Comparison of ENCODE assay signal across 11 mouse cellular contexts in the genomic region with DNA sequence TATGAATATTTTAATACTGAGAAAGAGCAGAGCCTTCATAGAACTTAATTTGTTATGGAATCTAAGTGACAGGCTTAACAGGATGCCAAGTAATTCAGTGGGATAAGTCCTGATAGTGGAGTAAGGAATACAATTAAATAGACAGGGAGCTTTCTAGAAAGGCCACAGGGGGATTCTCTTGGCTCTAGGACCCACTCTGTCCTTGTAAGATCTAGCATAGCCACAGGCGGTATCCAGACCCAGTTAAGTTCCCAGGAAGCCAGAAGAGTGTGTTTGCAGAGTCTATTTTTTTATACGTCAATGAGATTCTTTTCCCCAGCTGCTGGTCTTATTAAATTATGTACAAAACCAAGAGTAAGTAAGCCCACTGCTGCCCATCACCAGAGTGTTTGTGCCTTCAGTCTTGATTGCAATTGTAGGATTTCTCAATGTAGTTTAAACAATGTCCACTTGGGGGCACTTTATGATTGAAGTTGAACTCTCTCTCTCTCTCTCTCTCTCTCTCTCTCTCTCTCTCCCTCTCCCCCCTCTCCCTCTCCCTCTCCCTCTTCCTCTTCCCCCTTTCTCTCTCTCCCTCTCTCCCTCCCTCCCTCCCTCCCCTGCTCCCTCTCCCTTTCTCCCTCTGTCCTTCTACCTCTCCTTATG. TPM values are rescaled to one million over a fixed set of nuclear protein-coding genes. Genes with fewer than 3 reads are reported as not detected.
A peak's percentile ranks its signal among the peaks of the same experiment; 100 is the strongest.
DNase-seq lines count a peak whose midpoint lies in the region; ATAC-seq lines count a peak whose summit lies in the region.
"Had no signal": no experiment of that assay in that cellular context is flagged by ENCODE, and none has a peak within 500 bp of the region (broad histone marks: within the 10 kb centered on the region; RNA-seq: fewer than 3 reads in every experiment).

No protein-coding gene starts in this region.

- H3K27ac ChIP-seq in hindbrain, embryonic 11.5 days (ENCODE audit: low read depth, low read length): no peak overlapping the region
- H3K27ac ChIP-seq in hindbrain, embryonic 10.5 days: no peak overlapping the region
- H3K27ac ChIP-seq in hindbrain, embryonic 14.5 days: no peak overlapping the region

- ATAC-seq in hindbrain, embryonic 11.5 days (ENCODE audit: low FRiP score): 0 out of 2 replicates have a peak, but pooled peaks have one; percentile 25
- peak; percentile 21; the same call in 1 of the 2 replicates for ATAC-seq in hindbrain, embryonic 14.5 days (ENCODE audit: low FRiP score)

- no peaks in the 10 kb centered on the region for H3K4me1 ChIP-seq in hindbrain, embryonic 11.5 days (replicated peaks; ENCODE audit: control insufficient read depth, insufficient read depth, low read length)
- H3K4me1 ChIP-seq in hindbrain, embryonic 10.5 days (replicated peaks): no peaks in the 10 kb centered on the region
- H3K4me1 ChIP-seq in hindbrain, embryonic 14.5 days (replicated peaks; ENCODE audit: control insufficient read depth, insufficient read depth, low read length): no peaks in the 10 kb centered on the region

- no peak overlapping the region for H3K4me3 ChIP-seq in hindbrain, embryonic 11.5 days (ENCODE audit: low read depth, low read length)
- no peak overlapping the region for H3K4me3 ChIP-seq in hindbrain, embryonic 10.5 days
- no peak overlapping the region for H3K4me3 ChIP-seq in hindbrain, embryonic 14.5 days (replicated peaks; ENCODE audit: low read length)

- 72% methylated on average over 2 of the region's 2 CpGs for WGBS in hindbrain, embryonic 11.5 days
- WGBS in hindbrain, embryonic 10.5 days: 63% methylated on average over 2 of the region's 2 CpGs
- 73% methylated on average over 2 of the region's 2 CpGs for WGBS in hindbrain, embryonic 14.5 days

- H3K4me2 ChIP-seq in hindbrain, embryonic 11.5 days (replicated peaks; ENCODE audit: low read depth, low read length): no peak overlapping the region
- no peak overlapping the region for H3K4me2 ChIP-seq in hindbrain, embryonic 14.5 days (replicated peaks)

- no peaks in the 10 kb centered on the region for H3K9me3 ChIP-seq in hindbrain, embryonic 11.5 days (ENCODE audit: control insufficient read depth, low read length)
- no peaks in the 10 kb centered on the region for H3K9me3 ChIP-seq in hindbrain, embryonic 10.5 days
- H3K9me3 ChIP-seq in hindbrain, embryonic 14.5 days (ENCODE audit: control insufficient read depth, low read length): no peaks in the 10 kb centered on the region

- H3K9ac ChIP-seq in hindbrain, embryonic 11.5 days (ENCODE audit: low read depth, low read length): no peak overlapping the region
- H3K9ac ChIP-seq in hindbrain, embryonic 14.5 days: no peak overlapping the region

- H3K36me3 ChIP-seq in hindbrain, embryonic 11.5 days (ENCODE audit: control insufficient read depth, insufficient read depth, low read length): no peaks in the 10 kb centered on the region
- H3K36me3 ChIP-seq in hindbrain, embryonic 10.5 days: no peaks in the 10 kb centered on the region
- H3K36me3 ChIP-seq in hindbrain, embryonic 14.5 days (replicated peaks; ENCODE audit: control insufficient read depth, insufficient read depth): no peaks in the 10 kb centered on the region

- no peaks in the 10 kb centered on the region for H3K27me3 ChIP-seq in hindbrain, embryonic 11.5 days (ENCODE audit: control insufficient read depth, insufficient read depth, low read length)
- no peaks in the 10 kb centered on the region; the same call in 1 of the 2 replicates for H3K27me3 ChIP-seq in hindbrain, embryonic 10.5 days (ENCODE audit: insufficient read depth, poor library complexity, severe bottlenecking)
- H3K27me3 ChIP-seq in hindbrain, embryonic 14.5 days (ENCODE audit: control insufficient read depth, insufficient read depth, low read length): peaks cover 4% of the 10 kb centered on the region; the same call in 1 of the 2 replicates

- DNase-seq in hindbrain, embryonic 11.5 days (ENCODE audit: low spot score): peak; percentile 63
- no peak for DNase-seq in hindbrain, embryonic 10.5 days (ENCODE audit: low spot score)
- DNase-seq in A20 (ENCODE audit: low read depth, low spot score): peak; percentile 32
- DNase-seq in MEL-GATA-1-ER (ENCODE audit: extremely low read depth, low read depth): peak; percentile 28
- peak; percentile 85 for DNase-seq in hindbrain, embryonic 14.5 days (ENCODE audit: low spot score)
- no peak for DNase-seq in right cerebral cortex, adult 2 months (ENCODE audit: low spot score in 2 of 2)
- DNase-seq in spleen, adult 18-20 months: no peak
- no peak for DNase-seq in layer of hippocampus, postnatal 25 days (ENCODE audit: extremely low spot score in 1 of 2, low spot score in 1 of 2)
- DNase-seq: lung, postnatal 4 days; thymus, adult 2 months had no signal

RNA-seq across cellular contexts. Expression of a gene that starts 32.4 kb away (rescaled TPM):
- polyA plus RNA-seq in hindbrain, embryonic 11.5 days (2014; fragmentation: Nextera tagmentation; extraction: Ambion mirVana): 0.15 and 0.17 TPM in 2 replicates
- 0.22 and 0.39 TPM in 2 replicates for polyA plus RNA-seq in hindbrain, embryonic 10.5 days (2016; fragmentation: Nextera tagmentation; extraction: Ambion mirVana)
- not detected in 2 replicates for polyA plus RNA-seq in hindbrain, embryonic 14.5 days (2014; fragmentation: Nextera tagmentation; extraction: Ambion mirVana)
- not detected for total RNA-seq in layer of hippocampus, postnatal 25 days (2021)
- total RNA-seq: layer of hippocampus, postnatal 14 days had no signal

Comparison
In these comparisons a context has a peak if more than half of its experiments do, and no peak if none do; other contexts are left out.
1. DNase-seq: peak in hindbrain, embryonic 11.5 days (single experiment), A20 (single experiment), MEL-GATA-1-ER (single experiment) and hindbrain, embryonic 14.5 days (single experiment); none in hindbrain, embryonic 10.5 days (single experiment), right cerebral cortex, adult 2 months (0 of 2), spleen, adult 18-20 months (0 of 2) and layer of hippocampus, postnatal 25 days (0 of 2).